Mouse (Mus musculus) liver, postnatal 0 days (tissue): ENCODE results near the gene Hist1h2ac. TPM values are rescaled to one million over a fixed set of nuclear protein-coding genes. Genes with fewer than 3 reads are reported as not detected.

ENCODE experiments used
- ATAC-seq: fragments of 200-750 bp; cut with Nextera tagmentation; 2 replicates; pipeline ENCODE4 v1.8.0; 2017; ENCODE audit warnings: mild to moderate bottlenecking, moderate library complexity
- DNase-seq: peaks from one replicate; pipeline ENCODE4 v3.0.0-alpha.2; 2016
- H3K27ac ChIP-seq: fragments of 300-500 bp; sonication (generic); 2 replicates; pipeline ENCODE4 v1.5.1; 2014; ENCODE audit warnings: antibody characterized with exemption, moderate library complexity, mild to moderate bottlenecking, low read depth
- H3K27me3 ChIP-seq: fragments of 300-500 bp; sonication (generic); 2 replicates; pipeline ENCODE4 v1.6.1; 2014; ENCODE audit warnings: low read length, control low read depth, mixed read lengths; ENCODE audit not compliant: insufficient read depth
- H3K36me3 ChIP-seq: fragments of 300-500 bp; sonication (generic); replicated peaks from 2 replicates; pipeline ENCODE4 v1.6.1; 2014; ENCODE audit warnings: mild to moderate bottlenecking, control low read depth, low read length, moderate library complexity, mixed read lengths; ENCODE audit not compliant: insufficient read depth
- H3K4me1 ChIP-seq: fragments of 300-500 bp; sonication (generic); 2 replicates; pipeline ENCODE4 v1.6.1; 2014; ENCODE audit warnings: antibody characterized with exemption, mild to moderate bottlenecking, control low read depth; ENCODE audit not compliant: insufficient read depth
- H3K4me2 ChIP-seq: fragments of 300-500 bp; sonication (generic); 2 replicates; pipeline ENCODE4 v1.6.1; 2014; ENCODE audit warnings: low read depth, mild to moderate bottlenecking, low read length, moderate library complexity, mixed read lengths
- H3K4me3 ChIP-seq: fragments of 300-500 bp; sonication (generic); 2 replicates; pipeline ENCODE4 v1.5.1; 2014; ENCODE audit warnings: low read depth, low read length
- H3K9ac ChIP-seq: fragments of 300-500 bp; sonication (generic); replicated peaks from 2 replicates; pipeline ENCODE4 v1.6.1; 2014; ENCODE audit warnings: mild to moderate bottlenecking, moderate library complexity
- H3K9me3 ChIP-seq: fragments of 300-500 bp; sonication (generic); 2 replicates; pipeline ENCODE4 v1.6.1; 2016; ENCODE audit warnings: mild to moderate bottlenecking, control low read depth, low read length, mixed read lengths
- CTCF ChIP-seq: sonication (generic); IDR thresholded peaks from 2 replicates; pipeline ENCODE4 v1.5.1; 2016; ENCODE audit warnings: antibody characterized with exemption, low read depth
- EP300 ChIP-seq: IDR thresholded peaks from 2 replicates; pipeline ENCODE4 v1.6.1; 2016; ENCODE audit warnings: antibody characterized with exemption, low read depth, mild to moderate bottlenecking
- WGBS: fragments of 180-500 bp; shearing (Covaris S2); extraction: QIAGEN DNeasy Blood & Tissue Kit; methylation state at CpG from one replicate; pipeline ENCODE4 v1.1.7; 2014; ENCODE audit not compliant: insufficient replicate concordance; 5-methylcytosine and 5-hydroxymethylcytosine counted together
- polyA plus RNA-seq: library from polyadenylated mRNA; unstranded; fragments of >200 nt; fragmentation: Nextera tagmentation; extraction: Ambion mirVana; gene quantifications from 2 replicates; pipeline ENCODE4 v1.2.1, GENCODE M21; 2015

Hist1h2ac gene
- polyA plus RNA-seq, 1 experiment from 2014 or later = 0.88 TPM

DNA sequence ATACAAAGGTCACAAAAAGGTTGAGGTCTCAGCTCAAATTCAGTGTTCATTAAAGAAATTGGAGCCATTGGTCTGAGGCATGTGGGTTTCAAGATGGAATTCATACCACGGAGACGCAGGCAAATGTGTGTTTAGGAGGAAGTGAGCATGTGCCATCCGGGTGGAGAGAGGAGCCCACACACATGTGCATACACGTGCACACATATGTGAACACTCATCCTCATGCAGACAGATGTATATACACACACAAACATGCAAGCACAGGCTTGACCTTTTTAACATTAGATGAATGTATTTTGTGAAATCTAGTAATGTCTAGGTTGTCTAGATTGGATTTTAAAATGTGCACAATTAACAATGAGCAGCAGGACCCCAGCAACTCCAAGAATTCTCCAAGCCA, 18.5 kb upstream of the Hist1h2ac start:
- 58% methylated on average over 4 of the region's 4 CpGs for WGBS
- ATAC-seq (no peak), DNase-seq (peak; percentile 11)
- Histone ChIP-seq H3K4me2 (no peak overlapping the region), H3K4me3 (no peak overlapping the region), H3K9me3 (no peaks in the 10 kb centered on the region), H3K27me3 (no peaks in the 10 kb centered on the region), H3K36me3 (no peaks in the 10 kb centered on the region), H3K4me1 (no peaks in the 10 kb centered on the region; the same call in 1 of the 2 replicates), H3K27ac (0 out of 2 replicates have a peak overlapping the region, but pooled peaks have one; percentile 52), H3K9ac (no peak overlapping the region)
- TF ChIP-seq CTCF (no peak), EP300 (no peak)

DNA sequence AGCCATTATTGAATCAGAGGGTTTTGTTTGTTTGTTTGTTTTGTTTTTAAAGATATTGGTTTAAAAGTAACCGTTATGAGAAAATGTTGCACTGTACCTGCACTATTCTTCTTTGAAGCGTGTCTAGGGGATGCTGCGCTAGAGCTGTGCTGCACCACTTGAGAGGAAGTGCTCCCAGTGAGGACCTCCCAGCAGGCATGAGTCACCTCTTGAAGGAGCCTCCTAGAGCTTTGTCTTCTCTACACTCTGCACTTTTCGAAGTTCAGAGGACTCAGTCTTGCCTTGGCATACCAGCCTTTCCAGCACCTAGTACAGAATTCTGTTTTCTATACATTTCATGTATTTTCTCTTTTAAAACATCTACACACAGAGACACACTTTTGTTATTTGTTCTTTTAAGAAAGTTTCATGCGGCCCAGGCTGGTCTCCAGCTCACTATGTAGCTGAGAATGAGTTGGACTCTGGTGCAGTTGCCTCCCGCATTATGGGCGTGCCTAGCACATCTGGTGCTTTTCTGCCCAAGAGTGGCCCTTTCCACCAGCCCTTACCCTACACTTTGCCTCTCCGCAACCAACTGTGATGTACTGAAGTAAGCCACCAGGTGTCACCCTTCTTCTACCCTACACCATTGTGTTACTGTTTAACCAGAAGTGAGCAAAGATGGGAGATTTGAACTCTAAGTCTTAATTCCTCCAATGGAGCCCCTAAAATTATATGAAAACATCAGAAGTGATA, 17.2 kb upstream of the Hist1h2ac start:
- ATAC-seq = peak; percentile 54
- peak overlapping the region; percentile 11; the same call in 1 of the 2 replicates for H3K4me2 ChIP-seq
- no peaks in the 10 kb centered on the region for H3K36me3 ChIP-seq
- 15% methylated on average over 8 of the region's 8 CpGs for WGBS
- H3K27me3 ChIP-seq = no peaks in the 10 kb centered on the region
- no peak overlapping the region for H3K4me3 ChIP-seq
- H3K9me3 ChIP-seq = no peaks in the 10 kb centered on the region
- no peak overlapping the region for H3K9ac ChIP-seq
- no peak overlapping the region for H3K27ac ChIP-seq
- TF ChIP-seq EP300 (no peak), CTCF (peak; percentile 96)
- peaks cover 7% of the 10 kb centered on the region for H3K4me1 ChIP-seq
- DNase-seq = peak; percentile 76

DNA sequence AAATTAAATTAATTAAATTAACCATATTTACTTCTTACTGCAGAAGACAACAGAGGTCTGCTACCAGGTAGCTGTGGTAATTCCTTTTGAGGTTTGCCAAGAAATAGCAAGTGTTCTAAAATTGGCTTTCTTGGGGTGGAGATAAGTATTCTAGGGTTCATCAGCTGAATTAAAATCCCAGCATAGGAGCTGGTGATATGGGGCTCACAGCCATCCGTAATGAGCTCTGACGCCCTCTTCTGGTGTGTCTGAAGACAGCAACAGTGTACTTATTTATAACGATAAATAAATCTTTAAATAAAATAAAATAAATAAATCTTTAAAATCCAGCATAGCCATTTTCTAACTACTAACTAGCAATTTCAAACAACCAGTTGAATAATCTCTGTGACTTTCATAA, 16.0 kb upstream of the Hist1h2ac start:
- Histone ChIP-seq H3K27me3 (no peaks in the 10 kb centered on the region), H3K4me3 (no peak overlapping the region), H3K4me1 (peaks cover 12% of the 10 kb centered on the region), H3K36me3 (no peaks in the 10 kb centered on the region), H3K9ac (no peak overlapping the region), H3K9me3 (no peaks in the 10 kb centered on the region), H3K27ac (no peak overlapping the region), H3K4me2 (no peak overlapping the region)
- ATAC-seq = no peak
- TF ChIP-seq CTCF = 0 out of 2 replicates have a peak, but pooled peaks have one; percentile 12
- TF ChIP-seq EP300 = no peak
- peak; percentile 7 for DNase-seq
- 65% methylated on average over 3 of the region's 3 CpGs for WGBS

DNA sequence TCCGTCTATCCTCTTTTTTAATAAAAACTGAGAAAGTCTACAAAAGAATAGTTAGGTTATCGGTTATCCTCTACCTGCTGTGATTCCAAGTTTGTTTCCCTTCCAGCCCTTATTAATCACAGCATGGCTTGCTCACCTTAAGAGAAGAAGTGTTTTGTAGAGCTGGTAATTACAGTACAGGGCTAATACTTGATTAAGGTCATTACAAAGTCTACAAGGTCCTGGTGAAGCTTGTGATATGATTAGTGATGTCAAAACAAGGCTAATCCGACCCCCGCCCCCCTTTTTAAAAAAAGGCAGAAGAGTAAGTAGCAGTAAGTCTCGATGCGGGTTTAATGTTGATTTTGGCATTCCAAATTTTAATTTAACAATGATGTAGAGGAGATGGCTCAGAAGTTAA, 15.2 kb upstream of the Hist1h2ac start:
- WGBS = 70% methylated on average over 6 of the region's 6 CpGs
- Histone ChIP-seq H3K27ac (peak overlapping the region; percentile 77), H3K36me3 (no peaks in the 10 kb centered on the region), H3K4me1 (peaks cover 12% of the 10 kb centered on the region), H3K9ac (peak overlapping the region; percentile 38), H3K27me3 (no peaks in the 10 kb centered on the region), H3K9me3 (no peaks in the 10 kb centered on the region), H3K4me2 (peak overlapping the region; percentile 73), H3K4me3 (no peak overlapping the region)
- DNase-seq = peak; percentile 9
- ATAC-seq = no peak
- TF ChIP-seq CTCF = no peak
- TF ChIP-seq EP300 = no peak

DNA sequence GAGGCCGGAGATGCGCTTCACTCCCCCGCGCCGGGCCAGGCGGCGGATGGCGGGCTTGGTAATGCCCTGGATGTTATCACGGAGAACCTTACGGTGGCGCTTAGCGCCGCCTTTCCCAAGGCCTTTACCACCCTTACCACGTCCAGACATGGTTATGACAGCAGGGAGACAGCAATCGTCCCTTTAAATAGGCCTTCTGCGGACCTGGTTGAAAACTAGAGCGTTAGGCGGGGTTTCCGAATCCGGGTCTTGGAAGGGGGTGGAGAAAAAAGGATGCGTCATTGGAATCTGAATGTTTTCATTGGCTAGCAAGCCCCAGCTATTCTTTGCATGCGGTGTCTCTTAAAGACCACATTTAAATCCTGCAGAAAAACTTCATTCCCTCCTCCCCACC, 14.5 kb upstream of the Hist1h2ac start, which contains the start of gene Hist1h4c:
TSS of gene Hist1h4c (minus strand) at position 155 of the 394 bp plus-strand sequence.
- peak; percentile 90 for ATAC-seq
- Histone ChIP-seq H3K4me1 (peaks cover 12% of the 10 kb centered on the region), H3K9me3 (no peaks in the 10 kb centered on the region), H3K27me3 (no peaks in the 10 kb centered on the region), H3K4me2 (peak within 1 kb of the TSS; percentile 73), H3K9ac (peak within 1 kb of the TSS; percentile 85), H3K4me3 (peak within 1 kb of the TSS; percentile 54), H3K27ac (peak within 1 kb of the TSS; percentile 98), H3K36me3 (peaks cover 3% of the 10 kb centered on the region; the same call in 1 of the 2 replicates)
- DNase-seq = peak; percentile 98
- WGBS = under 1% methylated on average over 21 of the region's 22 CpGs
- peak; percentile 96 for TF ChIP-seq EP300
- TF ChIP-seq CTCF = peak; percentile 34

DNA sequence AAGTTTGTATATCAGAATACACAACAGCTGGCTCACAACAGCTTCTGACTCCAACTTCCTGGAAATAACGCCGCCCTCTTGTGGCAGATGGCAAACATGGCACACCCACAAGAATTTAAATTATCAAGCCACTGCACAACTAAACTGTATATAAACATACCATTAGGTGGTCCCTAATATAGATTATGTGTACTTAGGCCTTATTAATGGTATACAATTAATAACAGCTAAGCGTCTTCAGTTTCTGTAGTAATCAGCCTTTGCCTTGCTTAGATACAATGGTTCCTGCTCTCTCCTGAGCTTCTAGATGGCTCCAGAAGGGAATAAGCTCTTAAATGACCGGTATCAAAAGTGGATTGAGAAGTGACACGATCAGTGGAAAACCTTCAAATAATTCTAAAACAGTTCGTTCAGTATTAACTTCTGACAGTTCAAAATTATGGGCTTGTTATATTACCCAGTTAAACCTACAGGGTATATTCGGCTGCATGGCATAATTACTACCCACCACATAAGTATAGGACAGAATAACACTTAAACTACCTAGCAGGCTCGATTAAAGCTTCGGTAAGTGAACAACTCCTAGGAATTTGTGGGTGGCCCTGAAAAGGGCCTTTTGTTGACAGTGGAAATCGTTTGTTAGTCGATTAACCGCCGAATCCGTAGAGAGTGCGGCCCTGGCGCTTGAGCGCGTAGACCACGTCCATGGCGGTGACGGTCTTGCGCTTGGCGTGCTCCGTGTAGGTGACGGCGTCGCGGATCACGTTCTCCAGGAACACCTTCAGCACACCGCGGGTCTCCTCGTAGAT, 13.9 kb upstream of the Hist1h2ac start:
- H3K4me1 ChIP-seq = peaks cover 12% of the 10 kb centered on the region
- no peaks in the 10 kb centered on the region for H3K27me3 ChIP-seq
- DNase-seq (peak; percentile 80), ATAC-seq (peak; percentile 33)
- H3K9ac ChIP-seq = peak overlapping the region; percentile 85
- peaks cover 3% of the 10 kb centered on the region; the same call in 1 of the 2 replicates for H3K36me3 ChIP-seq
- H3K4me3 ChIP-seq = peak overlapping the region; percentile 54
- H3K27ac ChIP-seq = peak overlapping the region; percentile 98
- under 1% methylated on average over 21 of the region's 32 CpGs for WGBS
- TF ChIP-seq CTCF = peak; percentile 91
- peak; percentile 20; the same call in 1 of the 2 replicates for TF ChIP-seq EP300
- H3K4me2 ChIP-seq = peak overlapping the region; percentile 73
- H3K9me3 ChIP-seq = no peaks in the 10 kb centered on the region
